Mouse (Mus musculus): ENCODE data around the gene Pole3.
A peak's percentile ranks its signal among the peaks of the same experiment; 100 is the strongest.

- no peak for TF ChIP-seq CTCF (IDR thresholded peaks at IDR 0.05; ENCODE audit: control insufficient read depth, insufficient read depth, insufficient replicate concordance, low read depth, low read length)
- TF ChIP-seq POLR2A (IDR thresholded peaks at IDR 0.05; ENCODE audit: control insufficient read depth, low read depth, low read length): peak; percentile 59; the same call in 1 of the 2 replicates
Observed at GRCm38 (mm10) chr4:62559797-62560329, 35.0 kb upstream of the Pole3 start, which contains the start of gene Rgs3.

Data from testis, adult 2 months (tissue).